In the genomic region with DNA sequence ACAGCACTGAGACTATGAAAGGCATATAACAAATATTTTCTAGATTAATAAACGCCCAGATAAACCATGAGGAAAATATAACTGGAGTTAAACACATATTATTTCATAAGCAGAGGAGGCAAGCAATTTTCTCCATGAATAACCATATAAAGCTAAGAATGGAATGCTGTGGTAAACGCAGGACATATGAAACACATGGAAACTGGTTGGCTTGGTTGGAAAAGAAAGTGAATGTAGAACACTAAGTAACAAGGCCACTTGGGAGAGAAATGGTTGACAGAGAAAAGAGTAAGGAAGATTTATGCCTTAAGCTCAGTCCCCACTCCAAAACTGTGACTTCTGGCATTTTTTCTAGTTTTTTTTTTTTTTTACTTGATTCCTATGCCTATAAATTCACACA, we compare ENCODE assay signal across 18 mouse cellular contexts.
"Had no signal": no experiment of that assay in that cellular context is flagged by ENCODE, and none has a peak within 500 bp of the region (broad histone marks: within the 10 kb centered on the region; RNA-seq: fewer than 3 reads in every experiment).

No protein-coding gene starts in this region.

- H3K4me2 ChIP-seq: lung, embryonic 15.5 days; midbrain, embryonic 11.5 days; midbrain, embryonic 13.5 days; midbrain, embryonic 15.5 days; neural tube, embryonic 12.5 days had no signal

- H3K27ac ChIP-seq: lung, embryonic 15.5 days; macrophage; midbrain, embryonic 13.5 days; midbrain, embryonic 15.5 days; neural tube, embryonic 12.5 days had no signal

- H3K36me3 ChIP-seq: lung, embryonic 15.5 days; midbrain, embryonic 13.5 days; midbrain, embryonic 15.5 days; neural tube, embryonic 12.5 days had no signal

- H3K9ac ChIP-seq: liver, postnatal 0 days; lung, embryonic 15.5 days; midbrain, embryonic 13.5 days; midbrain, embryonic 15.5 days; neural tube, embryonic 12.5 days had no signal

- H3K4me3 ChIP-seq: lung, embryonic 15.5 days; megakaryocyte, embryonic 14.5 days; midbrain, embryonic 13.5 days; midbrain, embryonic 15.5 days; neural tube, embryonic 12.5 days had no signal

- H3K4me1 ChIP-seq: lung, embryonic 15.5 days; midbrain, embryonic 13.5 days; midbrain, embryonic 15.5 days; neural tube, embryonic 12.5 days had no signal

- DNase-seq: liver, postnatal 0 days; lung, adult 2 months; lung, postnatal 14 days; lung, postnatal 36 days; right cerebral cortex, postnatal 25 days; right cerebral cortex, postnatal 4 days; spleen, adult 18-20 months; thymus, adult 18-20 months; thymus, postnatal 25 days; thymus, postnatal 4 days had no signal

- H3K9me3 ChIP-seq: lung, embryonic 15.5 days; megakaryocyte, embryonic 14.5 days; midbrain, embryonic 13.5 days; midbrain, embryonic 15.5 days; neural tube, embryonic 12.5 days had no signal

- ATAC-seq: liver, postnatal 0 days; lung, postnatal 0 days; midbrain, embryonic 13.5 days; midbrain, embryonic 15.5 days had no signal

- H3K27me3 ChIP-seq: lung, embryonic 15.5 days; megakaryocyte, embryonic 14.5 days; midbrain, embryonic 13.5 days; midbrain, embryonic 15.5 days; neural tube, embryonic 12.5 days had no signal
